Mouse (Mus musculus) G1E (cell line): ENCODE results near the gene Pitpnc1.

Experiments used
- CTCF ChIP-seq: IDR thresholded peaks from 2 replicates; pipeline ENCODE4 v1.5.1; 2012; ENCODE audit warnings: low read depth, low read length, inconsistent platforms, mixed read lengths
- POLR2AphosphoS5 ChIP-seq: IDR thresholded peaks from 2 replicates; pipeline ENCODE4 v1.6.1; 2012; ENCODE audit warnings: low read depth, low read length, inconsistent platforms; ENCODE audit not compliant: insufficient replicate concordance
- TAL1 ChIP-seq: conservative IDR thresholded peaks from 2 replicates; pipeline ENCODE4 v1.6.1; 2012; ENCODE audit warnings: low read depth, low read length, inconsistent platforms, mixed read lengths

DNA sequence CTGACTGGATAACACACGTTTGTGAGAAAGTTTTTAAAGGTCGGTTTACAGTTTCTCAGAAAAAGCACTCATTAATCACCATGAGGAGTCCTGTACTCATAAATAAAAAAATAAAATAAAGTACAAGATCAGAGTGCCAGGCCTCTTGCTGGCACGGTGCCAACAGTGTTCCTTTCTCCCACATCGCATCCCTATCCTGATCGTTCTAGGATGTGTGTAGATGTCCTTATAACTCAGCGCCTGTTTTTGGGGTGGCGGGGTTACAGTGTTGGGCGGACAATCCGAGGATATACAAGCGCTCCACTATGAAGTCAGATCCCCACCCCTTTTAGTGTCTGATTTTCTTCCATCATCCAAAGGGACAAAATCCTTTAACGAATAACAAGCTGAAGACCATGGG lies 94.7 kb downstream of the Pitpnc1 start:
- no peak for TF ChIP-seq POLR2AphosphoS5
- TF ChIP-seq CTCF = no peak
- no peak for TF ChIP-seq TAL1
